ENCODE assay signal across 8 mouse cellular contexts in genomic region chr8:3514681-3515247, GRCm38 (mm10). TPM values are rescaled to one million over a fixed set of nuclear protein-coding genes. Genes with fewer than 3 reads are reported as not detected.
A peak's percentile ranks its signal among the peaks of the same experiment; 100 is the strongest.
DNase-seq lines count a peak whose midpoint lies in the region; ATAC-seq and TF ChIP-seq lines count a peak whose summit lies in the region.

No protein-coding gene starts in this region.

- no peaks in the 10 kb centered on the region for H3K79me2 ChIP-seq in liver, adult 2 months (ENCODE audit: control insufficient read depth, insufficient read depth, low read length)

- no peaks in the 10 kb centered on the region for H3K27me3 ChIP-seq in liver, adult 2 months (ENCODE audit: control insufficient read depth, insufficient read depth, low read length)
- no peaks in the 10 kb centered on the region for H3K27me3 ChIP-seq in embryonic facial prominence, embryonic 15.5 days
- H3K27me3 ChIP-seq in kidney, embryonic 15.5 days, result no peaks in the 10 kb centered on the region
- H3K27me3 ChIP-seq in neural tube, embryonic 13.5 days, result no peaks in the 10 kb centered on the region

- no peaks in the 10 kb centered on the region for H3K9me3 ChIP-seq in embryonic facial prominence, embryonic 15.5 days (replicated peaks)
- H3K9me3 ChIP-seq in kidney, embryonic 15.5 days (replicated peaks), result no peaks in the 10 kb centered on the region
- no peaks in the 10 kb centered on the region for H3K9me3 ChIP-seq in neural tube, embryonic 13.5 days

- peak; percentile 16 for DNase-seq in liver, adult 2 months (ENCODE audit: extremely low read depth, low read depth, low spot score)
- DNase-seq in liver, result no peak
- DNase-seq in yolk sac, embryonic 10.5 days (ENCODE audit: low spot score), result no peak
- no peak for DNase-seq in gastrocnemius, postnatal 25 days

- ATAC-seq in embryonic facial prominence, embryonic 15.5 days (ENCODE audit: insufficient number of reproducible peaks, low FRiP score, low TSS enrichment, low read depth), result no peak
- no peak for ATAC-seq in kidney, embryonic 15.5 days (replicated peaks; ENCODE audit: low FRiP score)
- no peak for ATAC-seq in neural tube, embryonic 13.5 days (ENCODE audit: low read depth)
- no peak for ATAC-seq in granulocyte monocyte progenitor cell, adult 5-6 weeks (replicated peaks; ENCODE audit: poor library complexity, severe bottlenecking)

- H3K4me3 ChIP-seq in liver, adult 2 months (ENCODE audit: insufficient read depth, low read depth, low read length), result peak overlapping the region; percentile 50
- H3K4me3 ChIP-seq in embryonic facial prominence, embryonic 15.5 days (replicated peaks), result peak overlapping the region; percentile 71
- peak overlapping the region; percentile 76 for H3K4me3 ChIP-seq in kidney, embryonic 15.5 days (replicated peaks)
- H3K4me3 ChIP-seq in neural tube, embryonic 13.5 days, result peak overlapping the region; percentile 66

- TF ChIP-seq POLR2A in liver, adult 2 months (IDR thresholded peaks at IDR 0.05; ENCODE audit: extremely low read depth, insufficient read depth, low read length), result no peak

- peak overlapping the region; percentile 95 for H3K4me2 ChIP-seq in embryonic facial prominence, embryonic 15.5 days (replicated peaks)
- H3K4me2 ChIP-seq in kidney, embryonic 15.5 days, result peak overlapping the region; percentile 97
- H3K4me2 ChIP-seq in neural tube, embryonic 13.5 days, result peak overlapping the region; percentile 99

- H3K9ac ChIP-seq in liver, adult 2 months (ENCODE audit: low read depth, low read length), result peak overlapping the region; percentile 36
- H3K9ac ChIP-seq in embryonic facial prominence, embryonic 15.5 days, result no peak overlapping the region
- no peak overlapping the region for H3K9ac ChIP-seq in kidney, embryonic 15.5 days
- peak overlapping the region; percentile 77 for H3K9ac ChIP-seq in neural tube, embryonic 13.5 days

- H3K36me3 ChIP-seq in liver, adult 2 months (ENCODE audit: control insufficient read depth, insufficient read depth, low read length), result peaks cover 3% of the 10 kb centered on the region; the same call in 1 of the 2 replicates
- H3K36me3 ChIP-seq in embryonic facial prominence, embryonic 15.5 days, result peaks cover 37% of the 10 kb centered on the region
- H3K36me3 ChIP-seq in kidney, embryonic 15.5 days, result peaks cover 48% of the 10 kb centered on the region
- H3K36me3 ChIP-seq in neural tube, embryonic 13.5 days, result peaks cover 46% of the 10 kb centered on the region

- peak overlapping the region; percentile 68 for H3K27ac ChIP-seq in liver, adult 2 months (replicated peaks; ENCODE audit: insufficient read depth, low read depth, low read length)
- peak overlapping the region; percentile 73 for H3K27ac ChIP-seq in embryonic facial prominence, embryonic 15.5 days (replicated peaks)
- peak overlapping the region; percentile 87; the same call in 1 of the 2 replicates for H3K27ac ChIP-seq in kidney, embryonic 15.5 days
- H3K27ac ChIP-seq in neural tube, embryonic 13.5 days (replicated peaks), result peak overlapping the region; percentile 82

- peaks cover 6% of the 10 kb centered on the region for H3K4me1 ChIP-seq in liver, adult 2 months (ENCODE audit: control insufficient read depth, insufficient read depth, low read length)
- H3K4me1 ChIP-seq in embryonic facial prominence, embryonic 15.5 days, result peaks cover 12% of the 10 kb centered on the region; the same call in 1 of the 2 replicates
- peaks cover 18% of the 10 kb centered on the region for H3K4me1 ChIP-seq in kidney, embryonic 15.5 days
- peaks cover 21% of the 10 kb centered on the region for H3K4me1 ChIP-seq in neural tube, embryonic 13.5 days (replicated peaks)

- WGBS in liver, adult 2 months, result 13% methylated on average over 13 of the region's 13 CpGs
- 23% methylated on average over 13 of the region's 13 CpGs for WGBS in embryonic facial prominence, embryonic 15.5 days
- 32% methylated on average over 13 of the region's 13 CpGs for WGBS in kidney, embryonic 15.5 days
- 29% methylated on average over 13 of the region's 13 CpGs for WGBS in neural tube, embryonic 13.5 days

- no peak for TF ChIP-seq CTCF in liver, adult 2 months (IDR thresholded peaks at IDR 0.05; ENCODE audit: low read depth, low read length)

RNA-seq across cellular contexts. Expression of gene Pnpla6, which starts 0.4 kb away (rescaled TPM):
- total RNA-seq in liver, adult 2 months (2014; rRNA removed), result 14.4 and 15.9 TPM in 2 replicates
- polyA plus RNA-seq in liver, adult 2 months (2012; rRNA removed), result 25.8 and 36.5 TPM in 2 replicates
- 23.8 and 24.3 TPM in 2 replicates for polyA plus RNA-seq in embryonic facial prominence, embryonic 15.5 days (2015; fragmentation: Nextera tagmentation; extraction: Ambion mirVana)
- 29.4 and 38.3 TPM in 2 replicates for polyA plus RNA-seq in kidney, embryonic 15.5 days (2015; fragmentation: Nextera tagmentation; extraction: Ambion mirVana)
- polyA plus RNA-seq in neural tube, embryonic 13.5 days (2015; fragmentation: Nextera tagmentation; extraction: Ambion mirVana), result 35.7 and 36.7 TPM in 2 replicates
- 39.0 and 39.4 TPM in 2 replicates for total RNA-seq in granulocyte monocyte progenitor cell, adult 5-6 weeks (2014; fragmentation: Nextera tagmentation)
- 11.8 and 16.8 TPM in 2 replicates for total RNA-seq in granulocyte monocyte progenitor cell, adult 5-6 weeks (2017)
- 10 to 100 TPM in 1 of 2 experiments, 1 to 10 TPM in 1; 8.3 to 11.8 TPM for total RNA-seq in gastrocnemius, postnatal 25 days (2021)

RNA-seq across cellular contexts. Expression of gene Mcoln1, which starts 14.5 kb away (rescaled TPM):
- total RNA-seq in liver, adult 2 months (2014; rRNA removed), result 38.1 and 44.2 TPM in 2 replicates
- polyA plus RNA-seq in liver, adult 2 months (2012; rRNA removed), result 210 and 227 TPM in 2 replicates
- polyA plus RNA-seq in embryonic facial prominence, embryonic 15.5 days (2015; fragmentation: Nextera tagmentation; extraction: Ambion mirVana), result 55.4 and 65.7 TPM in 2 replicates
- polyA plus RNA-seq in kidney, embryonic 15.5 days (2015; fragmentation: Nextera tagmentation; extraction: Ambion mirVana), result 56.0 and 57.1 TPM in 2 replicates
- 88.6 and 91.9 TPM in 2 replicates for polyA plus RNA-seq in neural tube, embryonic 13.5 days (2015; fragmentation: Nextera tagmentation; extraction: Ambion mirVana)
- total RNA-seq in granulocyte monocyte progenitor cell, adult 5-6 weeks (2014; fragmentation: Nextera tagmentation), result 26.7 and 55.5 TPM in 2 replicates
- 21.8 and 41.5 TPM in 2 replicates for total RNA-seq in granulocyte monocyte progenitor cell, adult 5-6 weeks (2017)
- total RNA-seq in gastrocnemius, postnatal 25 days (2021), result 10 to 100 TPM; 18.6 to 20.4 TPM

RNA-seq across cellular contexts. Expression of gene Zfp358, which starts 21.8 kb away (rescaled TPM):
- total RNA-seq in liver, adult 2 months (2014; rRNA removed), result 2.7 and 4.4 TPM in 2 replicates
- 20.8 and 25.9 TPM in 2 replicates for polyA plus RNA-seq in liver, adult 2 months (2012; rRNA removed)
- polyA plus RNA-seq in embryonic facial prominence, embryonic 15.5 days (2015; fragmentation: Nextera tagmentation; extraction: Ambion mirVana), result 48.6 and 53.1 TPM in 2 replicates
- 47.3 and 50.0 TPM in 2 replicates for polyA plus RNA-seq in kidney, embryonic 15.5 days (2015; fragmentation: Nextera tagmentation; extraction: Ambion mirVana)
- polyA plus RNA-seq in neural tube, embryonic 13.5 days (2015; fragmentation: Nextera tagmentation; extraction: Ambion mirVana), result 76.4 and 77.7 TPM in 2 replicates
- total RNA-seq in granulocyte monocyte progenitor cell, adult 5-6 weeks (2014; fragmentation: Nextera tagmentation), result 11.8 and 17.0 TPM in 2 replicates
- 3.3 and 5.0 TPM in 2 replicates for total RNA-seq in granulocyte monocyte progenitor cell, adult 5-6 weeks (2017)
- total RNA-seq in gastrocnemius, postnatal 25 days (2021), result 10 to 100 TPM; 24.2 to 24.6 TPM

RNA-seq across cellular contexts. Expression of gene Tex45, which starts 44.1 kb away (rescaled TPM):
- total RNA-seq in liver, adult 2 months (2014; rRNA removed), result 0.07 TPM in 1 of 2 replicates, not detected in the other
- 0.28 TPM in 1 of 2 replicates, not detected in the other for polyA plus RNA-seq in liver, adult 2 months (2012; rRNA removed)
- not detected in 2 replicates for polyA plus RNA-seq in embryonic facial prominence, embryonic 15.5 days (2015; fragmentation: Nextera tagmentation; extraction: Ambion mirVana)
- not detected in 2 replicates for polyA plus RNA-seq in kidney, embryonic 15.5 days (2015; fragmentation: Nextera tagmentation; extraction: Ambion mirVana)
- 0.17 TPM in 1 of 2 replicates, not detected in the other for polyA plus RNA-seq in neural tube, embryonic 13.5 days (2015; fragmentation: Nextera tagmentation; extraction: Ambion mirVana)
- not detected in 2 replicates for total RNA-seq in granulocyte monocyte progenitor cell, adult 5-6 weeks (2014; fragmentation: Nextera tagmentation)
- not detected in 2 replicates for total RNA-seq in granulocyte monocyte progenitor cell, adult 5-6 weeks (2017)
- total RNA-seq in gastrocnemius, postnatal 25 days (2021), result not detected

RNA-seq across cellular contexts. Expression of gene Pex11g, which starts 47.3 kb away (rescaled TPM):
- total RNA-seq in liver, adult 2 months (2014; rRNA removed), result 23.0 and 27.8 TPM in 2 replicates
- polyA plus RNA-seq in liver, adult 2 months (2012; rRNA removed), result 51.2 and 52.4 TPM in 2 replicates
- 5.9 and 9.7 TPM in 2 replicates for polyA plus RNA-seq in embryonic facial prominence, embryonic 15.5 days (2015; fragmentation: Nextera tagmentation; extraction: Ambion mirVana)
- polyA plus RNA-seq in kidney, embryonic 15.5 days (2015; fragmentation: Nextera tagmentation; extraction: Ambion mirVana), result 6.2 and 7.5 TPM in 2 replicates
- 3.1 and 3.2 TPM in 2 replicates for polyA plus RNA-seq in neural tube, embryonic 13.5 days (2015; fragmentation: Nextera tagmentation; extraction: Ambion mirVana)
- total RNA-seq in granulocyte monocyte progenitor cell, adult 5-6 weeks (2014; fragmentation: Nextera tagmentation), result 2.3 and 2.8 TPM in 2 replicates
- total RNA-seq in granulocyte monocyte progenitor cell, adult 5-6 weeks (2017), result 1.6 and 3.4 TPM in 2 replicates
- 1 to 10 TPM; 2.5 to 3.1 TPM for total RNA-seq in gastrocnemius, postnatal 25 days (2021)

Comparison
In these comparisons a context has a peak if more than half of its experiments do, and no peak if none do; other contexts are left out.
1. H3K9ac ChIP-seq: peak in liver, adult 2 months (single experiment) and neural tube, embryonic 13.5 days (single experiment); none in embryonic facial prominence, embryonic 15.5 days (single experiment) and kidney, embryonic 15.5 days (single experiment).
2. Peak in every context shown above with its lines, with median percentiles within 50 percentile points of each other: H3K27ac ChIP-seq, H3K4me3 ChIP-seq and H3K4me2 ChIP-seq.